Mouse (Mus musculus) forelimb bud, embryonic 11.5 days (tissue): ENCODE results near the gene Kcnip4.

Source experiments
- DNase-seq: peaks from one replicate; pipeline ENCODE4 v3.0.0-alpha.2; 2012; ENCODE audit warnings: low read depth, low spot score

Gene Kcnip4

DNA sequence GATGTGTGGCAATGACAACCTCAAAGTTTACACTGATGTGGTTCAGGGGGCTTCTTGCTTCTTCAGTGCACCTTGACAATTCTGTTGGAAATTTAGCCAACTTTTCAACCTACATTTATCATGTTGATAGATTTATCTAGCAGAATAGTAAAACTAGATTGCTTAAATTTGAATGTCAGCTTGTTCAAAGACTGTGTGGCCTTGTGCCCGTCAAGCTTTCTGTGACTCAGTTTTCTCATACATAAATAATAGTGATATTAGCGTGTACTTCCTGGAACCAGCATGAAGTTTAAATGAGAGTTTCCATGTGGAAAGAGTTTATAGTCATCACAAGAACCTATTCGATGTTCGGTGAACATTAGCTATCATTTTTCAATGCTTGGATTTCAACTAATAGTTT is 1112.4 kb downstream of the Kcnip4 start:
- no peak for DNase-seq

DNA sequence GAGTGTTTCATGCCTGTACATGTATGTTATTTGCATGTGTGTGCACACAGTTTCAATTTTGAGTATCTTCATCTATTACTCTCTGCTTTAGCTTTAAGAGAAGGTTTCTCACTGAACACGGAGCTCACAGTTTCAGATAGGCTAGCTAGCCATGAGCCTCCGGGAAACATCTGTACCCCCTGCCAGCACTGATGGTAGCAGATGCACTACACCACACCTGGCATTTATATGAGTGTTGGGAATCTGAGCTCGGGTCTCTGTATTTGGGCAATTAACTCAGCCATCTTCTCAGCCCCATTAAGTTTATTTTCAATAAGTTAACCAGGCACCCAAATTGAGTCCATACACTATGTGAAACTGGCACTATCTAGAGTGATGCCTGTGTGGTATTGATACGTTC is 1113.2 kb downstream of the Kcnip4 start:
- DNase-seq = peak; percentile 43

DNA sequence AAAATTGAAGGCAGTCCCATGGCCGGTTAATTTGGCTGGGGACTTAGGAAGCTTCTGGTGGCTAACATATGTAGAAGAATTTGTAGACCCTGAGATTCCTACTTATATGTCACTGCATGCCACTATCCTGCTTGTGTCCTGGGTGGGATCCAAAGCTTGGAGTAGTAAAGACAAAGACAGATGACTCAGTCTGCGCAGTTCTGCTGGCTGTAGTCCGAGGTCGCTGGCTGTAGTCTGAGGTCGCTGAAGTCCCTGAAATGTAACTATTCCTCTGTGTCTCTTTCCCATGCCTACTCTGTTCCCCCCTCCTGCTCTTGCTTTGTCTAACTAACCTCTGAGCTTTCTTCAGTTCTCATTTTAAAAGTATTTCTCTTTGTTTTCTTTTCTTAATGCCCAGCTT is 1114.4 kb downstream of the Kcnip4 start:
- DNase-seq = no peak

DNA sequence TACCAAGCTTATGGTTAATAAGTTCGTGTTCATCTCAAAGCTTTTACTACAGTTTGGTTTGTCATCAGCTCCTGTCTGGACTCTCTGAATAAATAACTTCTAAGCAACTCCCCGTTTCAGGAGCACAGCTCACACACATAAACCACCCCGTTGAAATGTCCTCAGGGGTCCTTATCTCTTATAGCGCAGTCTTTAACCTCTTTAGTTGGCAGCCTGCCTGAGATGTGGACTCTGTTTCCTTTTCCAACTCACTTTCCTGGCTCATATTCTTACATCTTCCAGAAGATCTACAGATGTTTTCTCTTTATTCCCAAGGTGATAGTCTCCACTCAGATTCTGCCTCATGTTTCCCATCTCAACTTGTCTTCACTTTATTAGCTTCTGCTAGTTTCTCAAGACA is 1116.4 kb downstream of the Kcnip4 start:
- DNase-seq = no peak

DNA sequence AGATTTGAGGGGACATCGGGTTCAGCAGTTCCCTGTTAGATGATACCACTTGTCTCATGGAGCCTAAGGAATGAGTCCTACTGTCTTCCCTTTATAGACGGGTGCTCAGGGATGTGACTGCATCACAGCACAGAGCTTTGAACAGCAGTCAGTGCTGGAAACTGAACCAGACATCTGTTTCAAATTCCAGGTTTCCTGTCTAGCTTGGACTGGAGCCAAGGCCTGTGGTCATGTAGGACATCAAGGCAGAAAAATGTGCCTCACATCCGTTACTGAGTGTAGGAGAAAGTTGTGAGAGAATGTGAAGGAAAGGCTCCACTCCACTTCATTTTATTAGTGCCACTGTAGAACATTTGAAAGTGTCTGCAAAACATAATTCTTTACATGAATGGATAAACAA is 1122.2 kb downstream of the Kcnip4 start:
- peak; percentile 88 for DNase-seq

DNA sequence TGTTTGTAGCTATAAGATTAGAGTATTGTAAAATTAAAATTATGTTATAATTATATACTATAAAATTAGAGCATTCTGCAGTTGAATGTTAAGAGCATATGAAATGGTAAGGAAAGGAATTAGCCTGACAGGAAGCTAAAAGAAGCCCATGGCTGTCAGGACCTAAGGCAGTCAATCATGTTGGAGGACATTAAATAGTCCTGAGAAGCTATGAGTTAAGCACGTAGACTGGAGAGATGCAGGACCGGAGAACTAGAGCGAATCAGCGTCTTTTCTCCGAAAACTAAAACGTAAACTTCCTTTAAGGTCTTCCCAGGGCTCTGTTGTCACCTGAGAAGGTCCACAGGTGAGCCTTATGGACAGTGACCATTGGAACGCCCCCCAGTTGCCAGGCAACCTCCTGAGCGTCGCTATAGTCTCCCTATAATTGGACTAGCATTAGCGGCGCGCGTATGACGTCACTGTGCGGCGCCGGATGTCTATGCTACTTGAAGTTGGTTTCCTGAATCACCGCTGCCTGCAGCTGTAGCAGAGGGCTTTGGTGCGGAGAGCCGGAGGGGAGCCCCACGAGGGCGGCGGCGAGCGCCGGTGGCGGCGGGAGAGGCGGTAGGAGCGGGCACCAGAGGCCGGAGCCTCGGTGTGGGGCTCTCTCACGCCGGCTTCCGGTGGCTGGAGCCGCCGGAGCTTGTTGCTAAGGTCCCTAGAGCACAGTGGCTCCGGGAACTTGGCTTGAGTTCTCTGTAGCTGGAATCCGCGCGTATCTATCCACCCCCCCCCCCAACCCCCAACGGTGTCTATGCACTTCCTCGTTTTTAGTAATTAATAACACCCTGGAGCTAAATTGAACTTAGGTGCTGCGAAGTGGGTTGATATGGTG is 1152.6 kb downstream of the Kcnip4 start:
- DNase-seq = peak; percentile 94

DNA sequence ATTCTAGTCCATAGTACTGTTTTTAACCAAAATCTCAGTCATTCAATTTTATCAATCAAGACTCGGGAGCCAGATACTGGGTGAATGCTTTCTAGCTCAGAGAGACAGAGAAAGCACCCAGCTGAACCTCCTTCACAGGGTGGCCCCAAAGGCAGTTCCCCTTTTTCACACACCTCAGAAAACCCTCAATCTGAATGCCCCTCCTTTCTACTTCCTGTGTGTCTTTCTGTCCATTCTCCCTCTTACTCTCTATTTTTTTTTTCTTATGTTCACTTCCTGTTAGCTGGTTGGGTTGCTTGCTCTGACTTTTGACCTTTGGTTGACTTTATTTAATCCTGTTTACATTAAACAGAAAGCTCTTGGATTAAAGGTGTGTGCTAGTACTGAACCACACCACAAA is 1175.4 kb downstream of the Kcnip4 start:
- DNase-seq = no peak

DNA sequence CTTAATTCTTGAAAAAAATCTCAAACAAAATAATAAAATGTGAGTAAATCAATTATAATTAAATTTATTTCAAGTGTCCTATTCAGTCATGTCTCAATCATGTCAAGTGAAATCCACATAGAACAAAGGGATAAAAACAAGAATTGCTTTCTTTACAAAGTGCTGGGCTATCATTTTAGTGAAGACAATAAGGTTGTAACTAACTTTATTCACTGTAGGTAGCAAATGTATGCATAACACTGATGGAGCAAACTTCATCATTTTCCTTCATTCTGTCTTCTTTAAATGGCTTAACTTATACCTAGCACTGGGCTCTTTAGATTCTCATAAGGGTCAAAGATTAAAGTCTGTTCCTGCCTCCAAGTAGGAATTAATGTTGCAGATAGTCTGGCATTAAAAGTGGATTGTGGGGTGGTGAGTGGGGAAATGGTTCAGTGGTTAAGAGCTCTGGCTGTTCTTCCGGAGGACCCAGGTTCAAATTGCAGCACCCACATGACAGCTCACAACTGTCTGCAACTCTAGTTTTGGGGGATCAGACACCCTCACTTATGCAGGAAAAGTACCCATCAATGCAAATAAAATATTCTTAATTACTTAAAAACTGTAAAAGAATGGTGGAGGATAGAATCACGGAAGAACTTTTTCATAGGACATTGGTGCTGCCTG is 1178.6 kb downstream of the Kcnip4 start:
- no peak for DNase-seq

DNA sequence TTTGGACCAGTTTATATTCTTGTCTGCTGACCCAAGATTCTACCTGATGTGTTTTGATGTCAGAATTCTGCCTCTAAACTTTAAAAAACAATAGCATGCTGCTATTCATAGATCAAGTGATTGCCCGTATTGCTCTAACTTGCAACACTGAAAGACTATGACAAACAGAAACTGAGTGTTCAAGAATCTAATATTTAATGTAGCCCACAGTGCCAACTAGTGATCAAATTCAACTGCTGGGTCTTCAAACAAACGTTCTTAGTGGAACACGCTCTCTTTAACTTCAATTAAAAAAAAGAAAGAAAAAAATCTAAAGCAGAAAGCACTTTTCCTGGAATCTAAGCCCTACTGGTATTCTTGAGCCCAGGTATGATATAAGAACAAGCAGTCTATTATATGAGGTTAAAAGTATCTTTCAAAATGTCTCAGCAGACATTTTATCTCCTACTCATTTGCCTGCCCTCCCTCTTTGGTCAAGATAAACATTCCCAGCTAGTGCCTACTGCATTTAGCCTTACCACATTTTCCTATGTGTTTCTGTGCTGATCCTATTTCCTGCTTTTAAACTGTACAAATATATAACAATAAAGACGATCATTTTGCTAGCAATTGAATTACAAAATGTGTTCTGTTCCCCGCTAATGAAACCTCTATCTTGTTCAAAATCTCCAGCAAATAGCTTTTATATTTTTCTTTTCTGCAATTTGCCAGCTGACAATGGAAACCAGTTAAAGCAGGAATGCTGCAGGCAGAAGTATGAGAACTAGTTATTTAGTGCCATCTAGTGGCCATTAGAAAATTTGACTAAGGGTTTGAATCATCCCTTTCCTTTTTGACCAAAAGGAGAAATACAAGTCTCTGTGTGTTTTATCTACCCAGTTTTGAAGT is 1179.4 kb downstream of the Kcnip4 start:
- peak; percentile 29 for DNase-seq

DNA sequence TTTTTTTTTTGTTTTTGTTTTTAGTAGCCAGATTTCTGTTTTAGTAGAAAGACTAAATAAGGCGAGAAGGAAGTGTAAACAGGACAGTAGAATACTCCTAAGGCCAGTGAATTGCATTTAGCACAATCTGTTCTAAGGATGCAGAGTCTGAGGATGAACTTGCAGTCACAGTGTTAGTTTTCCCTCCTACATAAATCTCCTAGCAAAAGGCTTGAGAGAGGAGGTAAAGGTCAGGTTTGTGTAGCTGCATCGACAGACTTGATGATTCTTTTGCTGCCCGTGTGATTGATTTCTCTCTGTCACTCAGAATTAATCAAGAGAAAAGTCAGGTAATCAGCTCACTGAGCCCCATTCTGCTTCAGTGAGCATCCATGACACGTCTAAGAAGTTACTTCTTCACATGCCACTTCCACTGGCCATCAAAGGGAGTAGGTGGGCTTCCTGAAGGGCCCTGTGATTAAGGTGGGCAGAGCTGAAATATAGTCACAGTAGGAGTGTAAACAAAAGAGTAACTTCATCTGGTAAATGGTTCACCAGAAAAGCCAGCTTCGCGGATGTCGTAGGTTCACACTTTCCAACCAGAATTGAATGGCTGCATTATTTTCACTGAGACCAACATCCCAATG is 1183.8 kb downstream of the Kcnip4 start:
- no peak for DNase-seq
